Mouse (Mus musculus) embryonic facial prominence, embryonic 14.5 days (tissue): Measurements from ENCODE around the gene Dop1b. TPM values are rescaled to one million over a fixed set of nuclear protein-coding genes. Genes with fewer than 3 reads are reported as not detected.

ENCODE experiments used
- ATAC-seq: fragments of 200-750 bp; cut with Nextera tagmentation; 2 replicates; pipeline ENCODE4 v1.8.0; 2017; ENCODE audit warnings: low read depth, moderate number of reproducible peaks, moderate TSS enrichment
- DNase-seq: peaks from one replicate; pipeline ENCODE4 v3.0.0-alpha.2; 2015; ENCODE audit warnings: low spot score
- H3K27ac ChIP-seq: fragments of 300-500 bp; sonication (generic); replicated peaks from 2 replicates; pipeline ENCODE4 v1.5.1; 2014; ENCODE audit warnings: low read depth, mild to moderate bottlenecking, low read length, moderate library complexity
- H3K27me3 ChIP-seq: fragments of 300-500 bp; sonication (generic); replicated peaks from 2 replicates; pipeline ENCODE4 v1.6.1; 2014; ENCODE audit warnings: low read length; ENCODE audit not compliant: control insufficient read depth, insufficient read depth
- H3K36me3 ChIP-seq: fragments of 300-500 bp; sonication (generic); 2 replicates; pipeline ENCODE4 v1.6.1; 2014; ENCODE audit warnings: low read length, mixed read lengths; ENCODE audit not compliant: control insufficient read depth, insufficient read depth
- H3K4me1 ChIP-seq: fragments of 300-500 bp; sonication (generic); 2 replicates; pipeline ENCODE4 v1.6.1; 2014; ENCODE audit warnings: antibody characterized with exemption, low read length; ENCODE audit not compliant: control insufficient read depth, insufficient read depth
- H3K4me2 ChIP-seq: fragments of 300-500 bp; sonication (generic); 2 replicates; pipeline ENCODE4 v1.6.1; 2014; ENCODE audit warnings: low read depth, mild to moderate bottlenecking, low read length, moderate library complexity, mixed read lengths
- H3K4me3 ChIP-seq: fragments of 300-500 bp; sonication (generic); 2 replicates; pipeline ENCODE4 v1.5.1; 2014; ENCODE audit warnings: low read depth, mild to moderate bottlenecking, low read length
- H3K9ac ChIP-seq: fragments of 300-500 bp; sonication (generic); 2 replicates; pipeline ENCODE4 v1.6.1; 2014; ENCODE audit warnings: low read depth, mild to moderate bottlenecking, low read length, moderate library complexity, mixed read lengths
- H3K9me3 ChIP-seq: fragments of 300-500 bp; sonication (generic); 2 replicates; pipeline ENCODE4 v1.6.1; 2016; ENCODE audit warnings: low read length; ENCODE audit not compliant: control insufficient read depth
- WGBS: fragments of 180-500 bp; shearing (Covaris S2); extraction: QIAGEN DNeasy Blood & Tissue Kit; methylation state at CpG from one replicate; pipeline ENCODE4 v1.1.7; 2014; 5-methylcytosine and 5-hydroxymethylcytosine counted together
- polyA plus RNA-seq: library from polyadenylated mRNA; unstranded; fragments of >200 nt; fragmentation: Nextera tagmentation; extraction: Ambion mirVana; gene quantifications from 2 replicates; pipeline ENCODE4 v1.2.1, GENCODE M21; 2014

Gene Dop1b
- polyA plus RNA-seq, 1 experiment from 2014 or later: 14.0 TPM

- no peaks in the 10 kb centered on the region for H3K27me3 ChIP-seq
- H3K9ac ChIP-seq: no peak overlapping the region
- no peak overlapping the region for H3K4me3 ChIP-seq
- peaks cover 4% of the 10 kb centered on the region for H3K4me1 ChIP-seq
- peaks cover 7% of the 10 kb centered on the region; the same call in 1 of the 2 replicates for H3K36me3 ChIP-seq
- no peak overlapping the region for H3K4me2 ChIP-seq
- no peak overlapping the region for H3K27ac ChIP-seq
- peaks cover 6% of the 10 kb centered on the region; the same call in 1 of the 2 replicates for H3K9me3 ChIP-seq
- WGBS: 90% methylated on average over 4 of the region's 4 CpGs
- DNase-seq (no peak), ATAC-seq (no peak)
Measured at GRCm38 (mm10) chr16:93788388-93788787, 76.7 kb downstream of the Dop1b start.

- Histone ChIP-seq H3K9me3 (peaks cover 5% of the 10 kb centered on the region; the same call in 1 of the 2 replicates), H3K4me3 (no peak overlapping the region), H3K9ac (no peak overlapping the region), H3K4me1 (peaks cover 4% of the 10 kb centered on the region), H3K27me3 (no peaks in the 10 kb centered on the region), H3K4me2 (no peak overlapping the region), H3K27ac (no peak overlapping the region), H3K36me3 (peaks cover 6% of the 10 kb centered on the region; the same call in 1 of the 2 replicates)
- ATAC-seq: no peak
- DNase-seq: no peak
- WGBS: 96% methylated on average over 8 of the region's 8 CpGs
Measured at GRCm38 (mm10) chr16:93788881-93789280, 77.2 kb downstream of the Dop1b start.

GRCm38 (mm10) chr16:93789971-93790755 lies 78.5 kb downstream of the Dop1b start:
- Histone ChIP-seq H3K36me3 (no peaks in the 10 kb centered on the region), H3K4me2 (no peak overlapping the region), H3K9me3 (no peaks in the 10 kb centered on the region), H3K27ac (no peak overlapping the region), H3K4me1 (peaks cover 4% of the 10 kb centered on the region), H3K27me3 (no peaks in the 10 kb centered on the region), H3K9ac (no peak overlapping the region), H3K4me3 (no peak overlapping the region)
- ATAC-seq (no peak), DNase-seq (no peak)
- 29% methylated on average over 5 of the region's 5 CpGs for WGBS

GRCm38 (mm10) chr16:93792981-93793630 lies 81.4 kb downstream of the Dop1b start:
- Histone ChIP-seq H3K27me3 (no peaks in the 10 kb centered on the region), H3K9me3 (no peaks in the 10 kb centered on the region), H3K36me3 (no peaks in the 10 kb centered on the region), H3K4me2 (no peak overlapping the region), H3K9ac (no peak overlapping the region), H3K27ac (no peak overlapping the region), H3K4me3 (no peak overlapping the region), H3K4me1 (peaks cover 19% of the 10 kb centered on the region)
- no peak for DNase-seq
- no peak for ATAC-seq
- 62% methylated on average over 15 of the region's 15 CpGs for WGBS

GRCm38 (mm10) chr16:93794845-93795244 lies 83.1 kb downstream of the Dop1b start:
- 75% methylated on average over 5 of the region's 5 CpGs for WGBS
- ATAC-seq: no peak
- DNase-seq: no peak

GRCm38 (mm10) chr16:93795391-93795790 lies 83.7 kb downstream of the Dop1b start:
- ATAC-seq: no peak
- 87% methylated on average over 5 of the region's 5 CpGs for WGBS

More at GRCm38 (mm10) chr16:93794845-93795244, 83.1 kb downstream of the Dop1b start:
- no peak overlapping the region for H3K4me3 ChIP-seq
- H3K27ac ChIP-seq: no peak overlapping the region
- no peak overlapping the region for H3K4me2 ChIP-seq
- H3K27me3 ChIP-seq: no peaks in the 10 kb centered on the region
- H3K9me3 ChIP-seq: no peaks in the 10 kb centered on the region
- H3K4me1 ChIP-seq: peaks cover 22% of the 10 kb centered on the region
- H3K9ac ChIP-seq: no peak overlapping the region
- H3K36me3 ChIP-seq: no peaks in the 10 kb centered on the region

GRCm38 (mm10) chr16:93797021-93797840 lies 85.5 kb downstream of the Dop1b start:
- no peaks in the 10 kb centered on the region for H3K36me3 ChIP-seq
- H3K27me3 ChIP-seq: no peaks in the 10 kb centered on the region
- peaks cover 17% of the 10 kb centered on the region for H3K4me1 ChIP-seq
- no peaks in the 10 kb centered on the region for H3K9me3 ChIP-seq
- ATAC-seq: peak; percentile 51; the same call in 1 of the 2 replicates
- no peak overlapping the region for H3K4me3 ChIP-seq
- H3K9ac ChIP-seq: no peak overlapping the region
- peak; percentile 67 for DNase-seq
- 72% methylated on average over 12 of the region's 12 CpGs for WGBS
- 0 out of 2 replicates have a peak overlapping the region, but pooled peaks have one; percentile 6 for H3K27ac ChIP-seq
- no peak overlapping the region for H3K4me2 ChIP-seq

More at GRCm38 (mm10) chr16:93795391-93795790, 83.7 kb downstream of the Dop1b start:
- no peak for DNase-seq
- Histone ChIP-seq H3K36me3 (no peaks in the 10 kb centered on the region), H3K4me2 (no peak overlapping the region), H3K4me1 (peaks cover 22% of the 10 kb centered on the region), H3K9me3 (no peaks in the 10 kb centered on the region), H3K9ac (no peak overlapping the region), H3K27ac (no peak overlapping the region), H3K27me3 (no peaks in the 10 kb centered on the region), H3K4me3 (no peak overlapping the region)

GRCm38 (mm10) chr16:93797841-93798492 lies 86.3 kb downstream of the Dop1b start:
- H3K36me3 ChIP-seq: no peaks in the 10 kb centered on the region
- H3K27me3 ChIP-seq: no peaks in the 10 kb centered on the region
- WGBS: 65% methylated on average over 11 of the region's 11 CpGs
- no peak overlapping the region for H3K4me3 ChIP-seq
- no peaks in the 10 kb centered on the region for H3K9me3 ChIP-seq
- no peak overlapping the region for H3K9ac ChIP-seq
- no peak overlapping the region for H3K27ac ChIP-seq
- H3K4me2 ChIP-seq: no peak overlapping the region
- peaks cover 17% of the 10 kb centered on the region for H3K4me1 ChIP-seq
- ATAC-seq (peak; percentile 14; the same call in 1 of the 2 replicates), DNase-seq (no peak)
